Mouse (Mus musculus): ENCODE results near the gene Hoxd3.

DNA sequence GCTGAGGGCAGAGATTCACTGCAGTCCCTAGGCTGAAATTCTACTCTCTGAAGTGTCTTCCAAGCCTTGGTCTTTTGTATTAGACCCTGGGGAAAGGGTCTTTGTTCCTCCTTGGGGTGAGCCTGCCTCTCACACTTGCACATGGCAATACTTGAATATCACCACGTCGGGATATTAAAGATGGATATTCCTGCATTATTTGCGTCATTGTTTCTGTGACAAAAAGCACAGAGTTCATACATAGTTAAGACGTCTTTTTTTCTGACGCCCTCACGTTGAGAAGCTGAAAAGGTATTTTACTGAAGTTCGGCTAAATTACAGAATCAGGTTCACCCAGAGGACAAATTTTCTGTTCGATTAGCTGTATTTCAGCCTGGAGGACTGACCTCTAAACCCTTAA lies 18.6 kb downstream of the Hoxd3 start:
- no peak for TF ChIP-seq CTCF (IDR thresholded peaks at IDR 0.05)
- no peak for TF ChIP-seq EP300 (IDR thresholded peaks at IDR 0.05)
